Mouse (Mus musculus): Measurements from ENCODE around the gene Wnk4.

The Wnk4 gene

DNA sequence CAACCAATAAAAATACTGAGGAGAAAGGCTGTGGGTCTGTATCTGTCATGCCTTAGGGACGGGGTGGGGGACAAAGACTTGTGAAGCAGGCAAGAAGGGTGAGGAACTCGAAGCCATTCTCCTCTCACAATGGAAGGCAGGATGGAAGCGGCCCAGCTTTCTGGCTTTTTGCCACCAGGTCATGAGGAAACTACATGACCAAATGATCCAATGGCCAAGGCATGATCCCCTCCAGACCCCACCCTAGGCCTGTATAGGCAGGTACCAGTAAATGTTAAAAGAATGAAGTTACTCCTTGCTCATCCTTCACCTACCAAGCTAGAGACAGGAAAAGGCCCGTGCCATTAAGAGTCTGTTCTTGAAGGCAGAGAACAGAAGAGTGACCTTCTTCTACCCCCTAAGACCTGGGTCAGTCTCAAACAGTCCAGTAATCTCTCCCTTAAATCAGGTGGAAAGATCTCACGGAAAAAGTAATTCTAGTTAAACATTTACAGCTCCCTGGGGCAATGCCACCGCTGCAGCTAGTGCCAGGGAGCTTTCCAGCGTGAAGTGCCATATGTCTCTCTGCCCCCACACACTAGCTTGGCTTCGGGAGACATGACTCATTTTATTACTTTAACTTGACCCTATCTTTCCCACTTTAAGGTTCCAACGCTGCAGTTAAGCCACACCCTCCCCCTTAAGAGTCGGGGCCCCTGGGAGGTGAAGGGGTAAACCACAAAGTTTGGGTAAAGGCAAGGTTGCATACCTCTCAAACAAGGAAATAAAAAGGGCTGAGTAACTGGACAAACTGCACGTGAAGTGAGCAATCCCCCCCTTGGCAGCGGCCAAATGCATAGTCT, 17.2 kb downstream of the Wnk4 start:
- DNase-seq: no peak

DNA sequence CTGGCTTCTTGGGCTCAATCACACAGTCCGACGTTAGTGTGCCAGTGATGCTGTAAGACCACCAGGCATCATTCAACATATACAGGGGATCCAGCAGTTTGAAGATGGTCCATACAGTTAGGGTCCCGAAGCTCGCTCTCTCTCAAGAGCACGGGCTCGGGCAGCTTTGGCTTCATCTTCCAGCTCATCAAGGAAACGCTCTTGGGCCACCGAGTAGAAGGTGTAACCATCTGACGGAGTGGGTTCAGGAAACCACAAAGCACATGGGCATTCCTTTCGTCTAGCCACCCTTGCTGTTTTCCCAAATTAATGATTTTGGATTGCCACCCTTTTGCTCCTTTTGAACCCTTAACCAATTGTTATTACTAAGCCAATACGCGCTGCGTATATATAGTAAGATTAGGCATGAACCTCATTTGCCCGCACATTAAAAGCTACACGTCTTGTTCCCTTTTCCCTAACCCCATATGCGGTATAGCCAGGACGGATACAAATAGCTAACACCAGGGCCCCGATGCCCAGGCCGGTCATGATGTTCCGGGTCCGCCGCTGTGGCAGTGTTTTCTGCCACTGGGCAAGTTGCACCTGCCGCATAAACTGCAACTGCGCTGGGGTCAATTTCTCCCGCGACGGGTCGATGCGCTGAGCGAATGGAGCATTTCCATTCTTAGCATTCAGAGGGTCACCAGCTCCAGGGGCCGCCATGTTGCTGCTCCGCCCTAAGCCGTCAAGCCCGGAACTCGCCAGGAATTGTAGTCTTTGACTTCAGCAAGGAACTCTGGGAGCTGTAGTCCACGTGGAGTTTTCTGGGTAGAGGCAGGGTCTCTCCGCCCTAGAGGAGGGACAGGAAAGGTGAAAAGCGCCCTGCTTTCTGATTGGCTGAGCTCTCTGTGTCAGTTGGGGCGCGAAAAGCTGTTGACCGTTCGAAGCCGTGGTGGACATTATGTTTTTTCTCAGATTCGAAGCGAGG, 18.1 kb downstream of the Wnk4 start, which contains the start of the genes Cntd1 and Coa3:
TSS of gene Cntd1 (plus strand) at position 790 of the 970 bp plus-strand sequence.
TSS of gene Coa3 (minus strand) at position 892 of the 970 bp plus-strand sequence.
- DNase-seq: peak; percentile 85

DNA sequence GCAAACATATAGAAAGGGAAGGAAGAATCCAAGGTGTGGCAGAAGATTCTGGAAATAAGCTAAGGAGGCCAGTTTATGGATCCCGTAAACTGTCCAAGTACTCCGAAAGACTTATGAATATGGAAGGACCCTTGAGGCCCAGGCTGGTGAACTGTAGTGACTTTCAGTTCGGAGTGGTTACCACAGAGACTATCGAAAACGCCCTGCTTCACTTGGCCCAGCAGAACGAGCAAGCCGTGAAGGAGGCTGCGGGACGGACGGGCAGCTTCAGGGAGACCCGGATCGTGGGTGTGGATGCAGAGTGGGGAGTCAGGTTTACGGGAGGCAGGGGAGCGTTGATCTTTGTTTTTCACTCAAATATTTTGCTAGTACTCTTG, 18.8 kb downstream of the Wnk4 start:
- DNase-seq: no peak

DNA sequence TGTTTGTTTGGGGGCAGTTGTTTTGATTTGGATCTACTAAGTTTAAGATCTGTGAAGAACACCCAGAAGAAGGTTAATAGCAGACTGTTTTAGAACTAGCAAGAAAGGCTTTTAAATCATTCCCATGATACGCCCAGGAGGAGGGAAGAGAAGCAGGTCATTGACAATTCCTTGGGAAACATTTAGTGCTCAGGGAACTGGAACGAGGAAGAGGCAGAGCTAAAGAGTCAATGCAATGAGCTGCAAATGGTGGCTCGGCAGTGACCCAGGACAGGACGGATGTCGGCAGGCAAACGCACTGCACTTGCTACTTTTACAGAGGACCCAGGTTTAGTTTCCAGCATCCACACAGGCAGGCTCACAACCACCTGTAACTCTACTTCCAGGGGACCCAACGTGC, 20.5 kb downstream of the Wnk4 start:
- DNase-seq: no peak

DNA sequence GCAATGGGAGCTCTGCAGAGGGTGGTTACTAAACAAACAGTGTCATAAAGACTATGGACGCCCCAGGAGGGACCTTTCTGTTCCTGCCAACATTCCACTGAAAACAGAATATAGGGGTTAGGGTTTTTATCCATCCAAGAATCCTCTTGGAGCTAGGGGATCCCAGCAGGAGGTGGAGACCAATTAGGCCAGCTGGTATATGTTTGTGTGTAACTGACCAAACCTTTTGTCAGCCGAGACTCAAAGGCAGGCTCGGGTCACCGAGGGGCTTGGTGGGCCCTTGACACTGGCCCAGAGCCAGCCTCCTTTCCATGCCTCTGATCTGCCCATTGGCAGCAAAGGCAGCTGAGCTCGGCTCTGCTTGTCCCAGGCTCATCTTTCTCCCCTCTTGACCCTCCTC, 22.5 kb downstream of the Wnk4 start:
- DNase-seq: no peak

DNA sequence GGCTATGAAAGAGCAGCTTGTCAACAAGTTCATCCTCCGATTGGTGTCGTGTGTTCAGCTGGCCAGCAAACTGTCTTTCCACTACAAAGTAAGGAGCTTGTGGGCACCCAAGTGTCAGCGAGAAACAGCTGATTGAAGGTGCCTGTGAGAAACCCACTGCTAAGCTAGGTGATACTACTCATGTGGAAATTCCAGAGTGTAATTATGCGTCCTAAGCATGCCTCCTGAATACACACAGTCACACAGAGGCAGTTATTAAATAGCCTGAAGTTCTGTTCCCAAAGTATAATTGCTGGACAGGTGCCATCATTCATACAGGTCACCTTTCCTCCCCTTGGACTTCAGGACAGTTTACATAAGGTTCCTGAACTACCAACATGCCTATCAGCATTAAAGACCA, 23.4 kb downstream of the Wnk4 start:
- DNase-seq: no peak

DNA sequence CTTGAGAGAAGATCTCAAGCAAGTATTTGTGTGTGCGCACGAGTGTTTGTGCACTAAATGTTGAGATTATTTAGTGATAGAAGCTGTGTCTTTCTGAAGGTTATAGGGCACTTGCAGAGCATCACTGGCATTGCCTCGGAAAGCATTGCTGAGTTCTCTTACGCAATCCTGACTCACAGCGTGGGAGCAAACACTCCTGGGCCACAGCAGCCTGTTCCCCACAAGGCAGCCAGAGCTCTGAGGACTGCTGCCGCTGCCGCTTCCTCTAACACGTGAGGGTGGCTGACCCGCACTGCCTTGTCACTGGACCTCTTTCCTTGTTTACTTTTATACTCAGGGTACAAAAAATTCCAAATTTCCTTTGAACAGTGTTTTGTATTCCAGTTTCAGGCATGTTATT, 26.9 kb downstream of the Wnk4 start:
- no peak for DNase-seq

DNA sequence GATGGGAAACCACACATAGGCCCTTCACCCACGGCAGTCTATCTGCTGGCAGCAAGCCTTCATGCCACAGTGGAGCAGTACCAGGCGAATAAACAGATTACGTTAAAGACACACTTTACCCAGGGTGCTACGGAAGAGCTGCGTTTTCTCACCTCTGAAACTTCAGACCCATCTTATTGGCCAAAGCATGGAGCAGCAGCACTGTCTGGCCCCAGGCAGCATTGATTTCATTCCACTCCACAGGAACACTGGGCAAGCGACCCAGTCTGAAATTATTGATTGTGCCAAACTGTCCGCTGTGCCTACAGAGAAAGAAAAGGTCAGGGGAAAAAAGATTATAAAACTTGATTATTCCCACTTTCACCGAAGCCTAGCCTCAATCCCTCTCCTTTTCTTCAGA, 30.9 kb downstream of the Wnk4 start:
- no peak for DNase-seq

DNA sequence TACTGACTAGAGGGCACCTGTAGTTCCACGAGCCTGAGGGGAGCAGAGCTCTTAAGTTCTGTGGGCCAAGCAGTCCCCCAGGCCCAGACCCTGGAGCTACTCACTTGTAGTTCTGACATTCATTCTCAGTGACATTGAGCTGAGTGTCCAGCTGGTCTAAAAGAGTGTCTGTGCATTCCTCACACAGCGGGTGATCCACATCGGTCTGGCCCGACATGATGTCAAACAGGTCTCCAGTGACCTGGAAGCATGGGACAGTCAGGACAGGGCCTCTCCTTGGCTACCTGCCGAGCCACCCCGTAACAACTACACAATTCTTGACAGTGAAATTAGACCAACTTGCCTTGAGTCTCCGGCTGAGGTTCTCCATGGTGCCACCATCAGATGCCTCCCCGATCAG, 34.8 kb downstream of the Wnk4 start:
- no peak for DNase-seq

DNA sequence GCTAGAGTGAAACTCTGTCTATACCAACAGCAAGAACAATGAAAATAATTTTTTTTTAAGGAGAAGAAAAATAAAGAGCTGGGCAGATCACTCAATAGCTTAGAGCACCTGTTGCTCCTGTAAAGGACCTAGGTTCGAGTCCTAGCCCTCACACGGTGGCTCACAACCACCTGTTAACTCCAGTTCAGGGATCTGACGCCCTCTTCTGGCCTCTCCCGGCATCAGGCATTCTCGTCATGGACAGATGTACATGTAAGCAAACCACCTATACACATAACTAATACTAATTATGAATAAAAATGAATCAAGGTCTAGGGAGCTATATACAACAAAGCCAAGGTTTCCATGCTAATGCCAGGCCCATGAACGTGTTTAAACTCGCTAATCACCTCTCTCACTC, 40.5 kb downstream of the Wnk4 start:
- DNase-seq: no peak

DNA sequence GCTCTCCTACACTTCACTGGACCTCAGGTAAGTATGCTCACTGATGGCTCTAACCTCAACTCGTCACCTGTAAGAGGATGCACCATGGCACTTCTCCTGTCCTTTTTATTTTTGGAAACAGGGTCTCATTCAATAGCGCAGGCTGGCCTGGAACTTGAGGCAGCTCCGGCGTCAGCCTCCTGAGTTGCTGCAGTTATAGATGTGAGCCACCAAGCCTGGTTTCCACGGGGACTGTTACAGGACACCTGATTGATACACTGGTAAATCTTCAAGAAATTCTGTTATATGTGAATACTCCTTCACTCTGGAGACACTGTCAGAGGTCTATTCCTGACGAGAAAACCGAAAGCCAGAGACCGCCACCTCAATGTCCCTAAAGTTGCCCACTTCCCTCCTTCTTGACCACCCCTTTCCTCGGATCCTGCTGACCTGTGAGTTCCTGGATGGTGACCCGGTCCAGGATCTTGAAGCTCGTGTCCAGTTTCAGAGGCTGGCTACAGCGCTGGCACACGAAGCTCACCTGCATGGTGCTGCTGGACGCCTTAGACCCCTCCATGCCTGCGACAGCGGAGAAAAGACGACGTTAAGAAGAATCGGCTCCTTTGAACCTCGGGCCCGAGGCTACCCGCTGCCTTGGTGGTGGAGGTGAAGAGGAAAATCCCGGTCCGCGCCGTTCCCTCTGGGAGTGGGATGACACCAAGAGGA, 41.1 kb downstream of the Wnk4 start:
- no peak for DNase-seq

DNA sequence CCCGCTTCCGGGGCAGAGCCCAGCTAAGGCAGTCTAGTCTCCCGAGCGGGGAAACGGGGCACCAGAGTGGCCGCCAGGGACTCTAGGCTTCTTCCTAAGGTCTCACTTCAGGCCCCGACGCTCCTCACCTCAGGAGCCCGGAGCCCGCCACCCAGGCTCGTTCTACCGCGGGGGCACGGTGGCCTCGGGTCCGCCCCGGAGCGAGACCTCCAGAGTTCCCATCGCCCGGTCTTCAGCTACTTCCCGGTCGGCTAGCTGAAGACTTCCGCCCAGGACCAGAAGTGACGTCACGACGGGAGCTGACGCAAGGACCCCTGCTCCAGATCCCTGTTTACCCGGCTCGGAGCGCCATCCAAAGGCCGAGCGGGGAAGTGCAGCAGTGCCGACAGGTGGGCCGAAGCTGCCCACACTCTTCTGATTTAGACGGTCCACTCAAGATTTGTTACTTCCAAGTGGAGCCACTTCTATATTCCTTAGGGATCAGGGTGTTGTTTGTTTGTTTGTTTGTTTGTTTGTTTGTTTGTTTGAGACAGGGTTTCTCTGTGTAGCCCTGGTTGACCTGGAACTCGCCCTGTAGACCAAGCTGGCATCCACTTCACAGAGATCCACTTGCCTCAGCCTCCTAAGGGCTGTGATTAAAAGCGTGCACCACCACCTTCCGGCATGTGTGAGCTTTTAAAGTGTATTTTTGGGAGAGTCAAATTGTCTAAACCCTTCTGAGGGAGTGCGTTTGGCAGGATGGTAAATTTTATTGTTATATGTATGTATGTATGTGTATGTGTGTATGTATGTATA, 41.8 kb downstream of the Wnk4 start, which contains the start of gene Becn1:
TSS of gene Becn1 (minus strand) at position 283 of the 795 bp plus-strand sequence.
- peak; percentile 91 for DNase-seq

DNA sequence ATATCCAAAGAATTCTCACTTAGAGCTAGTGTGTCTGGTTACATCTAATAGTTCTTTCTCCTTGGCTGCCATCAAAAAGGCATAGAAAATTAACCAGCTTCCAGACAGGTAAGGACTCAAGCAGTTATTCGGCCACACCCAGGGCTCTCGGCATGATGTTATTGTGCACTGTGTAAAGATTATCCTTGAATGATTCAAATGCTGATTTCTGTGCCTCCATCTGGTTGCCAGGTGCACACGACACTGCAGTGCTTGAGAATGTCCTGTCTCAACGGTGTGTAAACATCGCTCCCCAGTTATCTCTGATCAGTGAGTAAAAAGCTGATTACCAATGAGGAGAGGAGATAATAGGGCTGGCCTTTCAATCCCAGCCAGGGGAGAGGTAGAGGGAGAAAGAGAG, 47.4 kb downstream of the Wnk4 start:
- DNase-seq: no peak

DNA sequence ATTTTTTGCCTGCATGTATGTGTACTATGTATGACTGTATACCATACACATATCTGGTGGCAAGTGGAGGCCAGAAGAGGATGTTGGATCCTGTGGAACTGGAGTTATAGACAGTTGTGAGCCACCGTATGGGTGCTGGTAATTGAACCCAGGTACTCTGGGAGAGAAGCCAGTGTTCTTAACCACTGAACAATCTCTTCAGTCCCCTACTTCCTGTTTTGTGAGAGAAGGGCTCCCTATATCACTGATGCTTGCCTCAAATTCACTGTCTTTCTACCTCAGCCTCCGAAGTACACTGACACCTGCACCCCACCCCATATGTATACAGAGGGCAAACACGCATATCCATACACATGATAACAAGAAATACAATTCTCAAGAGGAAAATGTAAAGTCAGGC, 50.7 kb downstream of the Wnk4 start:
- DNase-seq: no peak

DNA sequence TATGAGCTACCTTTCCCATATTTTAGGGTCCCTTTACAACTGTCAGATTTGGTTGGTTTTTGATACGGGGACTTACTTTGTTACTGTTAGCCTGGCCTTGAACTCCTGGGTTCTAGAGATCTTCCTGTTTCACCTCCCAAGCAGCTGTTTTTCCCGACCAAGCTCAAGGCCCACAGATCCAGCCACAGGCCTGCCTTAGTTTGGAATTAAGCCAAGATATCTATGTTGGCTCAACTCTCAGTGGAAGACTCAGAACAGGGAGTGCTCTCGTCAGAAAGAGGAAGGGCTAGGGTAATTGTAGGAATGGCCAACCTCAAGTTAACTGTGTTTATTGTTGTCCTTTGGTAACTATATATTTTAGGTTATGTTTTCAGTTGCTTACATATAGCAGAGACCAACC, 51.8 kb downstream of the Wnk4 start:
- no peak for DNase-seq

DNA sequence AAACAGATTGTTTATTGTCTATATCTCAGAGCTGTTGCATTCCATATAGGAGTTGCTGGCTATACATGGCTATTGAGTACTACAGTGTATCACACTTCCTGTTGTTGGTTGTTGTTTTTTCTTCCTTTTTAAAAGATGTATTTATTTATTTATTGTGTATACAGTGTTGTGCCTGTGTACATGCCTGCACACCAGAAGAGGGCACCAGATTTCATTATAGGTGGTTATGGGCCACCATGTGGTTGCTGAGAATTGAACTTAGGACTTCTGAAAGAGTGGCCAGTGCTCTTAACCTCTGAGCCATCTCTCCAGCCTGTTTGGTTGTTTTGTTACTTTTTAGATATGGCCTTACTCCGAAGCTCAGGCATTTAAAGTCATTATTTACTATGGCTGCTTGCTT, 54.2 kb downstream of the Wnk4 start:
- no peak for DNase-seq

DNA sequence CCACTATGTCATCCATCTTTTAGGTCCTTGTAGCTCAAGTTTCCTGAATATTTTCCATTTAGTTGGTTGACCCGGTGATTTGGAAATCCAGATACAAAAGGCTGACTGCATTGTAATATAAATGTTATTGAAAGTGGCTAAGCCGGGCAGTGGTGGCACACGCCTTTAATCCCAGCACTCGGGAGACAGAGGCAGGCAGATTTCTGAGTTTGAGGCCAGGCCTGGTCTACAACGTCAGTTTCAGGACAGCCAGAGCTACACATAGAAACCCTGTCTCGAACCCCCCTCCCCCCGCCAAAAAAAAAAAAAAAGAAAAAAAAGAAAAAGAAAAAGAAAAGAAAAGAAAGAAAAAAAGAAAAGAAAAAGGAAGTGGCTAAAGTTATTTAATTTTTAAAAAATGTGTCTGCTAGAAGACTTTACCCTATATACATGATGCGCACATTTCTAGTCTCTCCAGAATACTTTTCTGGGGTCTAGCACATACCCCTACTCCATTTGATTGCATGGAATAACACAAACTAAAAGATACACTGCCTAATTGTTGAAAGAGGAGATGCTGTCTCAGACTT, 54.8 kb downstream of the Wnk4 start:
- DNase-seq: no peak

DNA sequence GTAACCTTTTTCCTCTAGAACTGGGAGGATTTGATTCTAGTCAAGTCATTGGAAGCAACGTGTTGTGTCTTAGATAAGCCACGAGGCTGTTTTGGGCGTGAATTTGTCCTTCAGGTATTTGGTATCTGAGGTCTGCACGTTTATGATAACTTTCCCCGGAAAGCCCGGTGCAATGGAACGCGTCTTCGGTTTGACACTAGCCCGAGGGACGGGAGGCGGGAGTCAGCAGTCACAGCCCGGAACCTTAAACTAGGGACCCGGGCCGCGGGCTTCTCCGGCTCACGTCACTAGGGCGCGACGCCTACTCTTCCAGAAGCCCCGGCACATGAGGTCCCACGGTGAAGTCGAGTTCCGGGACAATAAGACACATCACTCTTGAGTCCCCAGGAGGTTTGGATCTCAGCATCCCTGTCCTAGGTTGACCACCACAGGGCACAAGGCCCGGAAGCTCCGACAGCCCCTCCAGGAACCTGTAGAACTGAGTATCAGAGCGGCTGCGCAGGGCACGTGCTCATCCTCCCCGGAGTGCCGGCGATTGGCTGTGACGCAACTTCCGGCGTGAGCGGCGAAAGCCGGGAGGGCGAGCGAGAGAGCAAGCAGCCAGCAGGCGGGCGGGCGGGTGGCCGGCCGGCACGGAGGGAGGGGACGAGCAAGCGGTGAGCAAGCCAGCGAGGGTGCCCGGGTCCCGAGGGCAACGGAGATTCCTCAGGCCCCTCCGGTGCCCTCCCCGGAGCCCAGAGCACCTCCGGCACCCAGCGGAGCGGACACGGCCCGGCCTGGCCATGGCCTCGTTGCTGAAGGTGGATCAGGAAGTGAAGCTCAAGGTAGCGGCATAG, 55.5 kb downstream of the Wnk4 start, which contains the start of gene Psme3:
TSS of gene Psme3 (plus strand) at position 549 of the 836 bp plus-strand sequence.
- peak; percentile 92 for DNase-seq

DNA sequence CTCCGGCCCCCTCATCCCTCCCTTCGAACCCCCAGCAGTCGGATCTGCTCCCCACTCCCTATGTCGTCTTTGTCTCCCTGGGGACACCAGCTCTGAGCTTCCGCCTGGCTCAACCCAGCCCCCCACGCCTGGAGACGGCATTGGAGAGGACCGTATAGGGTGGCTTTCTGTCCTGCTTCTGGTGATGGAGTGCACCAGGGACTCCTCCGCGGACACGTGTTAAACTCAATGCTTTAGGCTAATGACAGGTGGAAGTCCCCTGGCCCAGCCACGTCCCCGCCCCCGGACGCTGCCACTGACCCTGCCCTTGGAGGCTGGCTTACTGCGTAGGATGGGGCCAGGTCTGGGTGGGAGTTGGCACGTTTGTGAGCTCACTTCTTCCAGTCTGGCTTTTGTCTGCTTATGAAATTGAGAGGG, 56.1 kb downstream of the Wnk4 start:
- no peak for DNase-seq

DNA sequence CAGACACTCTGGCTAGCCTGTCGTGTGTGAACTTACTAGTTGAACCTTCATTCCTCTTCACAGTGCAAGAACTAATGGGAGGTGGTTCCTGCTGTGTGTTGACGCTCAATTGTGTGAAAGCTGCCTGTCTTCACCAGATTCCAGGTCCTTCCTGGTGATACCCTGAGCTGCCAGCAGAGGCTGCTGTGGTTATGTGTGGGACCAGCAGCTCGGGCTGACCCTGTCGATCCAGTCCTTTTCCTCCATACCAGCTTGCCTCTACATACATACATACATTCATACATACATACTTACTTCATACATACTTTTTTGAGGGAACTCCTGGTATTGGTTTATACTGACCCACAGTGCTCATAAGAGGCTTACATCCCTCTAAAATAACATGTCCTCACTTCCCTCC, 63.2 kb downstream of the Wnk4 start:
- DNase-seq: peak; percentile 46

DNA sequence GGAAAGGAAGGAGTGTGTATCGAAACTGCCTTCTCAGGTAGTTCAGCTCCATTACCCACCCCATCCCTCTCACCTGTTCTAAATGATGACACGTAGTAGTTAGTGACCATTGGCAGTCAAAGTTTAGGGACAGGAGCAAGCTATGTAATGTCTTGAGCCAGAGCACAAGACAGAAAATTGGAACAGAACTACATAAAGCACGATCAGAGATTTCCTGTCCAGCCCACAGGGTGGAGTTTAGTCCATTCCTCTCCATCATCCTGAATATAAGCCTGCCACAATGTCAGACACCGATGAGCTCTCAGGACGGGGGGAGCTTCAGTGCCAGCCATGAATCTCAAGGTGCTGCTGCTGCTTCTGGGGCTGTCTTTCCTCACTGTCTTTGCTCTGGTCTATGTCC, 64.4 kb downstream of the Wnk4 start, which contains the start of gene Aoc2:
TSS of gene Aoc2 (plus strand) at position 301 of the 400 bp plus-strand sequence.
- DNase-seq: no peak
